Mouse (Mus musculus) hindbrain, embryonic 13.5 days (tissue): Measurements from ENCODE around the gene Olfr1126. TPM values are rescaled to one million over a fixed set of nuclear protein-coding genes. Genes with fewer than 3 reads are reported as not detected.
"Not testable (repeated sequence)": the region's sequence is repeated elsewhere in the genome, so short reads cannot be mapped to it uniquely, and the experiment has no call there.

Source experiments
- ATAC-seq: fragments of 200-750 bp; cut with Nextera tagmentation; 2 replicates; pipeline ENCODE4 v1.8.0; 2017; ENCODE audit warnings: moderate TSS enrichment; ENCODE audit not compliant: low FRiP score
- H3K27ac ChIP-seq: fragments of 300-500 bp; sonication (generic); 2 replicates; pipeline ENCODE4 v1.5.1; 2015; ENCODE audit warnings: inconsistent platforms, mild to moderate bottlenecking, moderate library complexity
- H3K27me3 ChIP-seq: fragments of 300-500 bp; sonication (generic); 2 replicates; pipeline ENCODE4 v1.6.1; 2015; ENCODE audit warnings: mild to moderate bottlenecking, inconsistent platforms
- H3K36me3 ChIP-seq: fragments of 300-500 bp; sonication (generic); 2 replicates; pipeline ENCODE4 v1.6.1; 2015; ENCODE audit warnings: mild to moderate bottlenecking, inconsistent platforms
- H3K4me1 ChIP-seq: fragments of 300-500 bp; sonication (generic); replicated peaks from 2 replicates; pipeline ENCODE4 v1.6.1; 2015; ENCODE audit warnings: inconsistent platforms
- H3K4me2 ChIP-seq: fragments of 300-500 bp; sonication (generic); 2 replicates; pipeline ENCODE4 v1.6.1; 2015; ENCODE audit warnings: inconsistent platforms, mild to moderate bottlenecking, moderate library complexity
- H3K4me3 ChIP-seq: fragments of 300-500 bp; sonication (generic); 2 replicates; pipeline ENCODE4 v1.5.1; 2015; ENCODE audit warnings: mild to moderate bottlenecking, inconsistent platforms
- H3K9ac ChIP-seq: fragments of 300-500 bp; sonication (generic); 2 replicates; pipeline ENCODE4 v1.6.1; 2015; ENCODE audit warnings: mild to moderate bottlenecking, inconsistent platforms
- H3K9me3 ChIP-seq: fragments of 300-500 bp; sonication (generic); 2 replicates; pipeline ENCODE4 v1.6.1; 2016; ENCODE audit warnings: inconsistent platforms
- WGBS: fragments of 180-500 bp; shearing (Covaris S2); methylation state at CpG from one replicate; pipeline ENCODE4 v1.1.7; 2015; 5-methylcytosine and 5-hydroxymethylcytosine counted together
- polyA plus RNA-seq: library from polyadenylated mRNA; unstranded; fragments of >200 nt; fragmentation: Nextera tagmentation; extraction: Ambion mirVana; gene quantifications from 2 replicates; pipeline ENCODE4 v1.2.1, GENCODE M21; 2015

Gene Olfr1126
- not detected in 2 replicates for polyA plus RNA-seq

DNA sequence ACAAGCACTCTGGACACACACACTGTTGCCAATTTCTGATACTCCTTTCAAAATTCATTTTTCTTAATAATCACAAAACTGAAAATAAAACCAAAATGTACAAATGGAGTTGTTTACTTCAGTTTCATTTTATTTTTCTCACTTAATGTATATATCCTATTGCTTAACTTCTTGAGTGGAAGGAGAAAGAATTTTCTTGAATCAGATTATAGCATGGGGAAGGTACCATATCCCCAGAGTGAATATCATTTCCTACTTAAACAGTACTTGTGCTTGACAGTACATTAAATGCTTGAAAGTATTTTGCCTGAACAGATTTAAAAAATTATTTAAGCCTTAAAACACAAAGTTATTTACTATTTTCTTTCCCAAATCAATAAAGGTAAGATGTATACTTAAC is at the start of gene Olfr1126:
Gene Olfr1126 (plus strand): TSS at position 301 of the 400 bp plus-strand sequence.
- H3K9me3 ChIP-seq, result no peaks in the 10 kb centered on the region
- H3K36me3 ChIP-seq, result no peaks in the 10 kb centered on the region
- no peak within 1 kb of the TSS for H3K4me2 ChIP-seq
- ATAC-seq, result no peak
- H3K27me3 ChIP-seq, result no peaks in the 10 kb centered on the region
- no peak within 1 kb of the TSS for H3K4me3 ChIP-seq
- no peaks in the 10 kb centered on the region for H3K4me1 ChIP-seq
- no peak within 1 kb of the TSS for H3K27ac ChIP-seq
- no peak within 1 kb of the TSS for H3K9ac ChIP-seq

DNA sequence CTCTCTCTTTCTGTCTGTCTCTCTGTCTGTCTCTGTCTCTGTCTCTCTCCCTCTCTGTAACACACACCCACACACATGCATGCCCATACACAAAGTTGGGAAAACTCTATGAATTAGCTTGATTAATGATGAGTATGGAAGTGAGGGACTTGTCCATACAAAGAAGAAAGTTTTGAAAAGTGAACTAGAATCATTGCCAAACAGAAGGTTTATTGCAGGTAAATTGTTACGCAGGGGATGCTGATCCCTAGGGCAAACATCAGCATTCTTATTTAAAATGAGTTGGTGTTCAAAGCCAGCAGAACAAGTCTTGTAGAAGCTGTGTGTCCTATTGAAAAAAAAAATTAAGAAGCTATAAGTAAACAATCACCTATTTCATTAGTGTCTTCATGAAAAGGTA is 37.4 kb upstream of the Olfr1126 start, which contains the start of gene Olfr1123:
Gene Olfr1123 (plus strand): TSS at position 301 of the 400 bp plus-strand sequence.
- no peak within 1 kb of the TSS for H3K4me2 ChIP-seq
- ATAC-seq, result no peak
- no peak within 1 kb of the TSS for H3K9ac ChIP-seq
- H3K36me3 ChIP-seq, result no peaks in the 10 kb centered on the region
- H3K4me1 ChIP-seq, result no peaks in the 10 kb centered on the region
- no peak within 1 kb of the TSS for H3K27ac ChIP-seq
- H3K27me3 ChIP-seq, result no peaks in the 10 kb centered on the region
- no peaks in the 10 kb centered on the region for H3K9me3 ChIP-seq
- no peak within 1 kb of the TSS for H3K4me3 ChIP-seq
- 93% methylated on average over 1 of the region's 1 CpGs for WGBS

DNA sequence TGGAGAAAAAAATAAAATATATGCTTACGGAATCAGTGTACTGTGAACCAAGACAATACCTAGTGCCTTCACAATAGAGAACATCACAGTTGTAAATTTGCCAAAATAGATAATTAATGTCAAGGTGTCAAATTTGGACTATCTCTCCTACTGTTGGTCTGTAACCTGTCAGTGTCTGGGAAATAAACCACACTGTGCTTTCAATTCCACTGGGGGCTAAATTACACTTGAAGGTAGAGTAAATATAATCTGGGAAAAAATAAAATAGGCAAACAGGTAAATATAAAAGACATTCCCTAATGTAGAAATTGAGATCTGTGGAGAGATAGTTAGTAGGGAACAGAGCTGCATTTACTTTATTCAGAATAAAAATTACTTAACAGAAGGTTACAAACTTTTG is 23.8 kb upstream of the Olfr1126 start, which contains the start of gene Olfr1124:
Gene Olfr1124 (plus strand): TSS at position 301 of the 400 bp plus-strand sequence.
- WGBS, result 88% methylated on average over 1 of the region's 1 CpGs
- no peaks in the 10 kb centered on the region for H3K4me1 ChIP-seq

DNA sequence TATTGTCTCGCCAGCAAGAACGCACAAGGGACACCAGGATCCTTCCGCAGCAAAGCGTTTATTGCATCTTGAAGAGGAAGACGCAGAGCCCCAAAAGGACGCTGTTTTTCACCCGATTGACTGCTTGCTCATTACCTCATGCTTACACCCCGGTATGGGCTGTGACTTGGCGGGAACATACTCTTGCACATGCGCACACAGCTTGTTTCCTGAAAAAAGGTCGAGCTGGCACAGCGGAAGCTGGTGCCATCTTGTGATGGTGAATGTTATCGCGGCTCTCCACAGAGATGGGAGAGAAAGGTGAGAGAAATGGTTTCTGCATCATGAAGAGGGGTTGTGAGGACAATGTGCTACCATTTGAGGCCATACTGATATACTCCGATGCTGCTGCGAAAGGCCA is 16.0 kb upstream of the Olfr1126 start:
- H3K36me3 ChIP-seq, result no peaks in the 10 kb centered on the region
- WGBS, result 91% methylated on average over 16 of the region's 16 CpGs
- ATAC-seq, result no peak

More for the DNA sequence above, 23.8 kb upstream of the Olfr1126 start, which contains the start of gene Olfr1124:
- no peak for ATAC-seq
- Histone ChIP-seq H3K9me3 (no peaks in the 10 kb centered on the region), H3K9ac (no peak within 1 kb of the TSS), H3K27ac (no peak within 1 kb of the TSS), H3K4me2 (no peak within 1 kb of the TSS), H3K4me3 (no peak within 1 kb of the TSS), H3K27me3 (no peaks in the 10 kb centered on the region), H3K36me3 (no peaks in the 10 kb centered on the region)

DNA sequence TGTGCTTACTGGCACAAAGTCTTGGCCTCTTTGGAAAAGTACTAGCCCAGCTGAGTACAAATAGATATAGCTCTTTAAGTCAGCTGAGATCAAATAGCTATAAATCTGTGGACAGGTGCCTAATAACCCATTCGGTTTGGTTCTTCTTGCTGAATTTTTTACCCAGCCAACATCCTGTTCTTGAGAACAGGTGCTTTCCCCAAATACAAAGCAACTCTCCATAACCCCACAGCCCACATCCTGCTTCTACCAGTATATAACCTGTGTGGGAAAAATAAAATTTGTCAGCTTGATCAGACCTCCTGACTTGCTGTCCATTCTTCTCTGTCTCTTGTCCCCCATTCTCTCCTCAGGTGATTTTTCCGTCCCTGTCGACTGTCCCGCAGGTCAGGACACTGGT is 8.0 kb downstream of the Olfr1126 start:
- Histone ChIP-seq H3K36me3 (no peaks in the 10 kb centered on the region), H3K9ac (no peak overlapping the region), H3K9me3 (no peaks in the 10 kb centered on the region), H3K27ac (no peak overlapping the region), H3K4me2 (no peak overlapping the region), H3K4me1 (no peaks in the 10 kb centered on the region), H3K27me3 (no peaks in the 10 kb centered on the region), H3K4me3 (no peak overlapping the region)
- 95% methylated on average over 4 of the region's 4 CpGs for WGBS
- ATAC-seq, result no peak

More for the DNA sequence above, 16.0 kb upstream of the Olfr1126 start:
- Histone ChIP-seq H3K9me3 (no peaks in the 10 kb centered on the region), H3K4me3 (no peak overlapping the region), H3K4me1 (no peaks in the 10 kb centered on the region), H3K4me2 (no peak overlapping the region), H3K27me3 (no peaks in the 10 kb centered on the region), H3K27ac (no peak overlapping the region), H3K9ac (no peak overlapping the region)

DNA sequence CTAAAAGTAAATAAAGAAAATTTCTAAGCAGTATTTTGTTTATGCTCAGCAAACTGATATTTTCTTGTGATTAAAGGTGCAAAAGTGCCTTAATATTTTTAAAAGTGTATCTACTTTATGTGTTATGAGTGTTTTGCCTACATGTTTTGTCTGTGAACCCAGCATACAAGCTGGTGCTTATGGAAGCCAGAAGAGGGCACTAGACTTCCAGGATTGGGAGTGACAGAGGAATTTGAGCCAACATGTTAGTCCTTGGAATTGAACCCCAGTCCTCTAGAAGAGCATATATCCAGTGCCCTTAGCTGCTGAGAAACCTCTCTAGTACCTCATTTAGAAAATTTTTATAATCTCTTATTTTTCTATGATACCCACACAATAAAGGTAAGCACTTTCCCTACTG is 26.4 kb downstream of the Olfr1126 start:
- H3K9me3 ChIP-seq, result no peaks in the 10 kb centered on the region
- no peak overlapping the region for H3K27ac ChIP-seq
- no peak overlapping the region for H3K4me2 ChIP-seq
- H3K36me3 ChIP-seq, result no peaks in the 10 kb centered on the region
- no peak overlapping the region for H3K4me3 ChIP-seq
- H3K4me1 ChIP-seq, result no peaks in the 10 kb centered on the region
- H3K9ac ChIP-seq, result no peak overlapping the region
- no peaks in the 10 kb centered on the region for H3K27me3 ChIP-seq
- ATAC-seq, result no peak

DNA sequence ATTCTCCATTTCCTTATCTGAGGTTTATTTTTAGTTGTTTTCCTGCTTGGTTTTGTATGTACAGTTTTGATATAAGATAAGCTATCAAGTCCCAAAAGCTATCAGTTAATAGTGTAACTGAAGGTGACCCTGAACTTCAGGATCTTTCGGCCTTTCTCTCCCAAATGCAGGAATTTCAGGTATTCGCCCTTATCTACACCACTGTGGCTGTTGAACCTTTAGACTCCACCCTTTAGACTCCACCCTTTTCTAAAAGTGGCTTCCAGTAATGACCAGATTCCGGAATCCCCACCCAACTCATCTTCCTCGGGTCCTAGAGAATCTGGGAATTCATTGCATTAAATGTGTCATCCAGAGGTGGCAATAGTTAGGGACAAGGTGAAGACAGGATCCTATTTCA is 27.4 kb downstream of the Olfr1126 start:
- H3K9ac ChIP-seq, result no peak overlapping the region
- no peaks in the 10 kb centered on the region for H3K27me3 ChIP-seq
- no peaks in the 10 kb centered on the region for H3K9me3 ChIP-seq
- 92% methylated on average over 4 of the region's 4 CpGs for WGBS
- no peak overlapping the region for H3K4me3 ChIP-seq
- H3K4me2 ChIP-seq, result no peak overlapping the region
- no peaks in the 10 kb centered on the region for H3K36me3 ChIP-seq
- ATAC-seq, result no peak
- H3K4me1 ChIP-seq, result no peaks in the 10 kb centered on the region
- H3K27ac ChIP-seq, result no peak overlapping the region

DNA sequence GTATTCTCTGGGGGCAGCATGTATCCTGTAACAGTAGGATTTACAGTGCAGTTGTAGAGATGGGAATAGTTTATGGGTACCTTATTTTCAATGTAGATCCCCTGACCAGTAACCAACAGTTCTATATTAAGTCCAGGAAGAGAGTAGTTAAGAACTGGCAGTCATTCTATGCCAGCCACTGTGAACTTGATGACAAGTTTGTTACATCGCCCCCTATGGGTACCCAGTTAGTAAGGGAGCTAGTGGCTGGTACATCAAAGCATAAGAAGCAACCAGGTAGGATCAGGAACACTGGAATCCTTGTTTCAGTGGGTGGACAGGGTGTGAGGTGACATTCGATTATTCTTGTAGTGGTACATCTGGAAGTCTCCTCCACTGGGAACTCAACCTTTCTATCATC is 28.5 kb downstream of the Olfr1126 start:
- Histone ChIP-seq H3K9ac (no peak overlapping the region), H3K4me1 (no peaks in the 10 kb centered on the region), H3K36me3 (no peaks in the 10 kb centered on the region), H3K27me3 (no peaks in the 10 kb centered on the region), H3K9me3 (no peaks in the 10 kb centered on the region), H3K4me3 (no peak overlapping the region), H3K27ac (no peak overlapping the region), H3K4me2 (no peak overlapping the region)
- 81% methylated on average over 2 of the region's 2 CpGs for WGBS
- no peak for ATAC-seq

DNA sequence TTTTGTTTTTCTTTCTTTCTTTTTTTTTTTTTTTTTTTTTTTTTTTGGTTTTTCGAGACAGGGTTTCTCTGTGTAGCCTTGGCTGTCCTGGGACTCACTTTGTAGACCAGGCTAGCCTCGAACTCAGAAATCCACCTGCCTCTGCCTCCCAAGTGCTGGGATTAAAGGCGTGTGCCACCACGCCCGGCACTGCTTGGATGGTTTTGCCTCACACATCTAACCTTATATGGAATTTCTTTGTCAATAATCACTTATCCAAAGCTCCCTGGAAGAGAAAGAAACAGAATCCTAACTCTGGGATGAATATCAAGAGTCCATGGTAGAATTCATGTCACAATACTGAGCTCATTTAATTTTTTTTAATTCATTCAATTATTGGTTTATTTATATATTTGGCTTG is 43.2 kb downstream of the Olfr1126 start, which contains the start of gene Pramel7:
Gene Pramel7 (minus strand): TSS at position 101 of the 400 bp plus-strand sequence.
- H3K27me3 ChIP-seq, ATAC-seq, H3K9ac ChIP-seq, H3K4me3 ChIP-seq, H3K4me2 ChIP-seq, H3K4me1 ChIP-seq, H3K36me3 ChIP-seq, H3K27ac ChIP-seq, H3K9me3 ChIP-seq: not testable (repeated sequence)
- 94% methylated on average over 4 of the region's 5 CpGs for WGBS

DNA sequence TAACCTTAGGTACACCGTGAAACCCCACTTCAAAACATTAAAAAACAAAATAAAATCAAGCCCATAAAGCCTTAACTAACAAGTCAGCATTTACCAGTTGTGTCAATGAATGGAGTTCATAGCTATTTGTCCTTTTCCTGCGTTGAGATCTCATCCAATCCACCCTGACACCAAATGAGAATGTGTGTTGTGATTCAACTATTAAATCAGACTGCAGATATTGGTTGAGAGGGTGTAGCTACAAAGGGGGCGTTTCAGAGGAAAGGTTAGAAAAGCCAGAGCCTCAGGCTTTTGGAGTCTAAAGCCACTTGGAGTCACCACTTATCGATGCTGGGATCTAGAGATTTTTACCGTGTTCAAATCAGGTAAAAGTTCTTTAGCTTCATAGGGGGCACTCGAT is 52.5 kb downstream of the Olfr1126 start, which contains the start of gene Pramel6:
Gene Pramel6 (plus strand): TSS at position 301 of the 400 bp plus-strand sequence.
- Histone ChIP-seq H3K27me3 (no peaks in the 10 kb centered on the region), H3K4me2 (no peak within 1 kb of the TSS), H3K36me3 (no peaks in the 10 kb centered on the region), H3K4me3 (no peak within 1 kb of the TSS), H3K9ac (no peak within 1 kb of the TSS), H3K27ac (no peak within 1 kb of the TSS), H3K4me1 (no peaks in the 10 kb centered on the region), H3K9me3 (no peaks in the 10 kb centered on the region)
- 90% methylated on average over 6 of the region's 6 CpGs for WGBS
- ATAC-seq, result no peak

Other genes with a start within 250 kb of the Olfr1126 start
- not detected in 2 replicates for gene Olfr1113, start 245.0 kb upstream of the Olfr1126 start, polyA plus RNA-seq
- gene Olfr1115, start 205.9 kb upstream of the Olfr1126 start, polyA plus RNA-seq, result not detected in 2 replicates
- gene Olfr1116, start 186.4 kb upstream of the Olfr1126 start, polyA plus RNA-seq, result not detected in 2 replicates
- not detected in 2 replicates for gene Olfr1118, start 146.4 kb upstream of the Olfr1126 start, polyA plus RNA-seq
- gene Olfr1120, start 99.1 kb upstream of the Olfr1126 start, polyA plus RNA-seq, result not detected in 2 replicates
- gene Olfr1121, start 84.1 kb upstream of the Olfr1126 start, polyA plus RNA-seq, result not detected in 2 replicates
- not detected in 2 replicates for gene Olfr1122, start 68.1 kb upstream of the Olfr1126 start, polyA plus RNA-seq
- not detected in 2 replicates for gene Olfr1123, start 37.3 kb upstream of the Olfr1126 start, polyA plus RNA-seq
- 0.08 TPM in 1 of 2 replicates, not detected in the other for gene Olfr1124, start 23.7 kb upstream of the Olfr1126 start, polyA plus RNA-seq
- gene Pramel7, start 43.1 kb downstream of the Olfr1126 start, polyA plus RNA-seq, result not detected in 2 replicates
- gene Pramel6, start 52.6 kb downstream of the Olfr1126 start, polyA plus RNA-seq, result not detected in 2 replicates
- not detected in 2 replicates for gene Olfr153, start 77.8 kb downstream of the Olfr1126 start, polyA plus RNA-seq
- gene Olfr1128, start 91.6 kb downstream of the Olfr1126 start, polyA plus RNA-seq, result not detected in 2 replicates
- not detected in 2 replicates for gene Olfr1129, start 119.9 kb downstream of the Olfr1126 start, polyA plus RNA-seq
- not detected in 2 replicates for gene Olfr1130, start 152.2 kb downstream of the Olfr1126 start, polyA plus RNA-seq
- gene Olfr1131, start 173.1 kb downstream of the Olfr1126 start, polyA plus RNA-seq, result not detected in 2 replicates
- not detected in 2 replicates for gene Olfr1132, start 183.6 kb downstream of the Olfr1126 start, polyA plus RNA-seq
- gene Olfr1133, start 193.4 kb downstream of the Olfr1126 start, polyA plus RNA-seq, result not detected in 2 replicates
- gene Olfr1134, start 204.5 kb downstream of the Olfr1126 start, polyA plus RNA-seq, result not detected in 2 replicates
- not detected in 2 replicates for gene Olfr1135, start 219.7 kb downstream of the Olfr1126 start, polyA plus RNA-seq
- not detected in 2 replicates for gene Olfr1136, start 240.0 kb downstream of the Olfr1126 start, polyA plus RNA-seq